Mouse (Mus musculus) intestine, embryonic 15.5 days (tissue): ENCODE data around the gene Card19. TPM values are rescaled to one million over a fixed set of nuclear protein-coding genes. Genes with fewer than 3 reads are reported as not detected.

Experiments used
- ATAC-seq: fragments of 200-750 bp; cut with Nextera tagmentation; 2 replicates; pipeline ENCODE4 v1.8.0; 2017; ENCODE audit warnings: moderate TSS enrichment, moderate library complexity
- H3K27ac ChIP-seq: fragments of 300-500 bp; sonication (generic); 2 replicates; pipeline ENCODE4 v1.5.1; 2015; ENCODE audit warnings: mild to moderate bottlenecking, inconsistent platforms
- H3K27me3 ChIP-seq: fragments of 300-500 bp; sonication (generic); replicated peaks from 2 replicates; pipeline ENCODE4 v1.6.1; 2015; ENCODE audit warnings: inconsistent platforms
- H3K36me3 ChIP-seq: fragments of 300-500 bp; sonication (generic); 2 replicates; pipeline ENCODE4 v1.6.1; 2015; ENCODE audit warnings: inconsistent platforms
- H3K4me1 ChIP-seq: fragments of 300-500 bp; sonication (generic); replicated peaks from 2 replicates; pipeline ENCODE4 v1.6.1; 2015; ENCODE audit warnings: inconsistent platforms
- H3K4me2 ChIP-seq: fragments of 300-500 bp; sonication (generic); replicated peaks from 2 replicates; pipeline ENCODE4 v1.6.1; 2015; ENCODE audit warnings: mild to moderate bottlenecking, inconsistent platforms
- H3K4me3 ChIP-seq: fragments of 300-500 bp; sonication (generic); replicated peaks from 2 replicates; pipeline ENCODE4 v1.5.1; 2015; ENCODE audit warnings: inconsistent platforms
- H3K9ac ChIP-seq: fragments of 300-500 bp; sonication (generic); 2 replicates; pipeline ENCODE4 v1.6.1; 2015; ENCODE audit warnings: inconsistent platforms
- H3K9me3 ChIP-seq: fragments of 300-500 bp; sonication (generic); 2 replicates; pipeline ENCODE4 v1.6.1; 2016; ENCODE audit warnings: inconsistent platforms
- WGBS: fragments of 180-500 bp; shearing (Covaris S2); methylation state at CpG from one replicate; pipeline ENCODE4 v1.1.7; 2015; 5-methylcytosine and 5-hydroxymethylcytosine counted together
- polyA plus RNA-seq: library from polyadenylated mRNA; unstranded; fragments of >200 nt; fragmentation: Nextera tagmentation; extraction: Ambion mirVana; gene quantifications from 2 replicates; pipeline ENCODE4 v1.2.1, GENCODE M21; 2015

Gene Card19
- 52.6 and 54.8 TPM in 2 replicates for polyA plus RNA-seq

DNA sequence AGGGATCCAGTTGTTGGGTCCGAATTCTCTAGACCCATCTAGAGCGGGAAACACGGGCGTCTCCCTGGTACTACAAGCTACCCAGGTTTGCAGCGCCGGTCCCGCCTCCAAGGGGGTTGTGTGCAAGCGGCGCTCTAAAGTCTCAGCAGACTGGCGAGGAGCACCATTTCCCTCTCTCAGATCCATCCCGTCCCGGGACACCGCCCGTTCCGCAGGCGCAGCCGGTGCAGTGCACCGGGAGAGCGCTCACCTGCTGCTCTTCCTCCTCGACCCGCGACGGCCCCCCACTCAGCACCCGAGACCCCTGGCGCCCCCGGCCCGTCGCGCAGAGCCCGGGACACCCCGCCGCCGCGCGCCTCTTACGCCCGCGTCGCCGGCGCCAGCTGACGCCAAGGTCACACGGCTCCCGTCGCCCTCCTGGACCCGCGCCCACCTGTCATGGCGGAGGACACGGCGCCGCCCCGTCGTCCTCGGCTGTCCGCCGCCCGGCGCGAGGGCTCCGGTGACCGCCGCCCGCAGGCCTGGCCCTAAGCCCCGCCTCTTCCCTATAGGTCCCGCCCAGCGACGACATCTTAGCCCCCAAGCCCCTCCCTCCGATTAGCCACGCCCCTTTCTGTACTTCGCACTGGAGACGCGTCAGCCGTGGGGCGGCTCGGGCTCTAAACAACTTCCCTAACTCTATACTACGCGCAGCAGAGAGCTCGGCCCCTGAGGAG is at the start of gene Card19:
Card19 (minus strand) TSS at position 534 of the 716 bp plus-strand sequence.
- Histone ChIP-seq H3K9ac (peak within 1 kb of the TSS; percentile 87), H3K4me2 (peak within 1 kb of the TSS; percentile 87), H3K4me3 (peak within 1 kb of the TSS; percentile 91), H3K27ac (peak within 1 kb of the TSS; percentile 82), H3K36me3 (no peaks in the 10 kb centered on the region), H3K9me3 (no peaks in the 10 kb centered on the region), H3K27me3 (no peaks in the 10 kb centered on the region), H3K4me1 (peaks cover 27% of the 10 kb centered on the region)
- peak; percentile 95 for ATAC-seq
- WGBS = under 1% methylated on average over 74 of the region's 78 CpGs

- no peak for ATAC-seq
- Histone ChIP-seq H3K4me1 (no peaks in the 10 kb centered on the region), H3K9me3 (no peaks in the 10 kb centered on the region), H3K36me3 (no peaks in the 10 kb centered on the region), H3K4me3 (no peak overlapping the region), H3K27ac (no peak overlapping the region), H3K9ac (no peak overlapping the region), H3K4me2 (no peak overlapping the region), H3K27me3 (no peaks in the 10 kb centered on the region)
- WGBS = 56% methylated on average over 15 of the region's 15 CpGs
Measured at GRCm38 (mm10) chr13:49260036-49260722, 44.3 kb upstream of the Card19 start.

- H3K4me3 ChIP-seq = no peak overlapping the region
Measured at GRCm38 (mm10) chr13:49257819-49258313, 42.0 kb upstream of the Card19 start.

GRCm38 (mm10) chr13:49252746-49253145 is 36.9 kb upstream of the Card19 start:
- Histone ChIP-seq H3K4me3 (no peak overlapping the region), H3K9ac (no peak overlapping the region), H3K27ac (no peak overlapping the region), H3K27me3 (peaks cover 5% of the 10 kb centered on the region), H3K4me1 (peaks cover 7% of the 10 kb centered on the region), H3K4me2 (no peak overlapping the region), H3K9me3 (no peaks in the 10 kb centered on the region), H3K36me3 (no peaks in the 10 kb centered on the region)
- ATAC-seq = no peak
- 86% methylated on average over 13 of the region's 13 CpGs for WGBS

More at GRCm38 (mm10) chr13:49257819-49258313, 42.0 kb upstream of the Card19 start:
- Histone ChIP-seq H3K27me3 (no peaks in the 10 kb centered on the region), H3K9ac (no peak overlapping the region), H3K9me3 (no peaks in the 10 kb centered on the region), H3K4me1 (no peaks in the 10 kb centered on the region), H3K4me2 (no peak overlapping the region), H3K27ac (no peak overlapping the region), H3K36me3 (no peaks in the 10 kb centered on the region)
- 64% methylated on average over 3 of the region's 3 CpGs for WGBS
- no peak for ATAC-seq

- no peak for ATAC-seq
- Histone ChIP-seq H3K4me2 (no peak overlapping the region), H3K4me3 (no peak overlapping the region), H3K4me1 (peaks cover 13% of the 10 kb centered on the region), H3K9me3 (no peaks in the 10 kb centered on the region), H3K27me3 (peaks cover 11% of the 10 kb centered on the region), H3K27ac (no peak overlapping the region), H3K36me3 (no peaks in the 10 kb centered on the region), H3K9ac (no peak overlapping the region)
- 59% methylated on average over 2 of the region's 2 CpGs for WGBS
Measured at GRCm38 (mm10) chr13:49252113-49252512, 36.3 kb upstream of the Card19 start.

DNA sequence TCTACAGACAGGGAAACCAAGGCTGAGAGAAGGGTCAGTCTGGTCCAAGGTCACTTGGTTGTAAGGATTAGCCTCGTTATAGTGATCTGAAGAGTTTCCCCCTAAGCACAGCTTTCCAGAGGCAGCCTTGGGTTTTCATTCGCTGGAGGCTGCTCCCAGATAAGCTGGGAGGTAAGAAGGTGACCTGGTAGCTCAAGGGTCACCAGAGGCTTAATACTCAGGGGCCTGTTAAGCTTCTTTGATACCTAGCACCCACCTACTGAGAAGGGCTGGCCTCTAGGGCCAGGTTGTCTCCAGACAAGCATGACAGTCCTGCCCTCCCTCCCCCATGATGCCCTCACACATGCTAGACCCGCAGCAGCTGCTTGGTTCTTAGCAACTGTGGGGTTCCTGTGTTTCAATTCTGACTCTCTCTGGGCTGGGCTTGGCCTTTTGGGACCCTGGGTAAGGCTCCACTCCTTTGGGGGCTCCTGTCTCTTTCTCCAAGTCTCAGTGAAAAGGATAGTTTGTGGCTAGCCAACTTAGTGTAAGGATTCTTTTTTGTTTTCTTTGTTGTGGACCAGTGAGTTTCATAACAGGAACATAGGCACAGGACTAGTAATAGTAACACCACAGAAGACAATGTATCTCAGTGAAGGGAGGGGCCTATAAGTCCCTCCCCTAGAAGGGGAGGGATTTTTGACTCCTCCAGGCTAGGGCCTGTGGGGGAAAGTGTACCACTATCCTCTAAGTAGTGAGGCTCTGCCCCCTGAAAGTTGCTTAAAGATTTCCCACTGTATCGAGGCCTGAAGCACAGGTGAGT is 35.1 kb upstream of the Card19 start:
- Histone ChIP-seq H3K9ac (no peak overlapping the region), H3K36me3 (no peaks in the 10 kb centered on the region), H3K4me1 (peaks cover 13% of the 10 kb centered on the region), H3K9me3 (no peaks in the 10 kb centered on the region), H3K4me2 (no peak overlapping the region), H3K27me3 (peaks cover 19% of the 10 kb centered on the region), H3K27ac (no peak overlapping the region), H3K4me3 (no peak overlapping the region)
- no peak for ATAC-seq
- WGBS = 43% methylated on average over 4 of the region's 4 CpGs

GRCm38 (mm10) chr13:49249634-49250033 is 33.8 kb upstream of the Card19 start:
- WGBS = 71% methylated on average over 2 of the region's 2 CpGs
- Histone ChIP-seq H3K4me3 (no peak overlapping the region), H3K36me3 (no peaks in the 10 kb centered on the region), H3K9ac (no peak overlapping the region), H3K27ac (no peak overlapping the region), H3K4me1 (peaks cover 13% of the 10 kb centered on the region), H3K27me3 (peaks cover 22% of the 10 kb centered on the region), H3K9me3 (no peaks in the 10 kb centered on the region), H3K4me2 (no peak overlapping the region)
- no peak for ATAC-seq

DNA sequence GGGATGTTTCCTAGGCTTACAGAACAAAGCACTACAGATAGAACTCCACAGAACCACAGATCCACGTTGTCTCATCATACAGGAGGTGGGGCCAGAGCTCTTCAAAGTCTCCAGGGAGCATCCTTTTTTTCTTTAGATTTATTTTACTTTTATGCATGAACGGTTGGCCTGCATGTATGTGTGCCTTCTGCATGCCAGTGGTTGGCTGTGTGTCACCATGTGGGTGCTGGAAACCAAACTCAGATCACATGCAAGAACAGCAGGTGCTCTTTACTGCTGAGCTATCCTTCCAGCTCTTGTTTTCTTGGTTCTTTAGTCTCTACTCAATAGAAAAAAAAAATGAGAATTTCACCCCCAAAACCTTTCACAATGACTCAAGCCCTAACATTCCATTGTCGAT is 33.1 kb upstream of the Card19 start:
- H3K9ac ChIP-seq = no peak overlapping the region
- H3K4me2 ChIP-seq = no peak overlapping the region
- H3K9me3 ChIP-seq = no peaks in the 10 kb centered on the region
- 58% methylated on average over 3 of the region's 3 CpGs for WGBS
- no peak for ATAC-seq
- no peak overlapping the region for H3K4me3 ChIP-seq
- H3K36me3 ChIP-seq = no peaks in the 10 kb centered on the region
- H3K27ac ChIP-seq = no peak overlapping the region
- H3K27me3 ChIP-seq = peaks cover 22% of the 10 kb centered on the region
- H3K4me1 ChIP-seq = peaks cover 13% of the 10 kb centered on the region

DNA sequence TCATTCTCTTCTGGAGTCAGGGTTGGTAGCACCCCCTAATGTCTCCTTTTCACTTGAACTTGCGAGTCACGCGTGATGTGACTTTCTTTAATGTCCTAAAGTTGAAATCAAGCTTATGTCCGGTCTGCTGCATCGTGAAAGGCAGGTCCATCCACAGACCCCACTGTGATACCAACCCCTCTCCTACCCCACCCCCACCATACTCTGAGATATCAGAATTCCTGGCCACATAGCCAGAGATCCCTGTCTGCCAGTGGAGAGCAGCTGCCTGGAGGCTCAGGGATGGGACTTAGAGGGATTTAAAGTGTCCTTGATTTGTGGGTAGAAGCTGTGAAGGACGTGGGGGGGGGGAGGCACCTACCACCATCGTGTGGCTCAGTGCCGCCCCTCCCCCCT is 32.6 kb upstream of the Card19 start, which contains the start of gene Susd3:
Susd3 (minus strand) TSS at position 240 of the 396 bp plus-strand sequence.
- H3K36me3 ChIP-seq = no peaks in the 10 kb centered on the region
- no peak within 1 kb of the TSS for H3K27ac ChIP-seq
- 22% methylated on average over 8 of the region's 8 CpGs for WGBS
- H3K9ac ChIP-seq = peak within 1 kb of the TSS; percentile 45
- peak within 1 kb of the TSS; percentile 44 for H3K4me3 ChIP-seq
- ATAC-seq = no peak
- peaks cover 22% of the 10 kb centered on the region for H3K27me3 ChIP-seq
- peaks cover 13% of the 10 kb centered on the region for H3K4me1 ChIP-seq
- H3K9me3 ChIP-seq = no peaks in the 10 kb centered on the region
- H3K4me2 ChIP-seq = peak within 1 kb of the TSS; percentile 92

GRCm38 (mm10) chr13:49247740-49248466 is 32.1 kb upstream of the Card19 start:
- Histone ChIP-seq H3K4me2 (peak overlapping the region; percentile 92), H3K27ac (no peak overlapping the region), H3K27me3 (peaks cover 22% of the 10 kb centered on the region), H3K4me3 (peak overlapping the region; percentile 44), H3K9ac (peak overlapping the region; percentile 45), H3K36me3 (no peaks in the 10 kb centered on the region), H3K4me1 (peaks cover 13% of the 10 kb centered on the region), H3K9me3 (no peaks in the 10 kb centered on the region)
- 1% methylated on average over 58 of the region's 58 CpGs for WGBS
- ATAC-seq = peak; percentile 84

DNA sequence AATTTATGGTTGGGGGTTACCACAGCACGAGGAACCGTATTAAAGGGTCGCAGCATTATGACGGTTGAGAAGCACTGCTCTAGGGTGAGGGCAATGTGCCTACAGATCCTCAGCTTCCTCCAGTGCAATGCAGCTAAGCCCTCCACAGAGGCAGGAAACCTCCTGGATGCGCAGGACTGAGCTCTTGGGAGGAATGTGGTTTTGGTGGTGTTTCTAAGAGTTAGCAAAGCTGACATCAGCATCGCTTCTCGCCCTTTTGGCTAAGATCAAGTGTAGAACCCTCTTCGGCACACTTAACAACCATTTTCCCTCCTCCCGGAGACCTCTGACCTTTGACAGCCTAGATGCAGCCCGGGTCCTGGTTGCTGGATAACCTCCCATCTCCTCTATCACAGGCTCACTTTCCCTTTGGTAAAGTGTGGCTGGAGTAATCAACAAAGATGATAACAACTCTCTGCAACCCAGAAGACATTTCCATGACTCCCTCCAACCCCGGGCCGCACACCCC is 31.4 kb upstream of the Card19 start:
- H3K9ac ChIP-seq = peak overlapping the region; percentile 45; the same call in 1 of the 2 replicates
- WGBS = 39% methylated on average over 12 of the region's 12 CpGs
- no peak for ATAC-seq
- H3K4me2 ChIP-seq = peak overlapping the region; percentile 92
- no peaks in the 10 kb centered on the region for H3K9me3 ChIP-seq
- H3K27ac ChIP-seq = no peak overlapping the region
- H3K4me3 ChIP-seq = peak overlapping the region; percentile 44
- no peaks in the 10 kb centered on the region for H3K36me3 ChIP-seq
- peaks cover 22% of the 10 kb centered on the region for H3K27me3 ChIP-seq
- H3K4me1 ChIP-seq = peaks cover 13% of the 10 kb centered on the region
